Mouse (Mus musculus): ENCODE results near the gene Ccpg1os. TPM values are rescaled to one million over a fixed set of nuclear protein-coding genes. Genes with fewer than 3 reads are reported as not detected.

Ccpg1os gene
- polyA plus RNA-seq, 1 experiment from 2014 or later = 12.6 TPM

DNA sequence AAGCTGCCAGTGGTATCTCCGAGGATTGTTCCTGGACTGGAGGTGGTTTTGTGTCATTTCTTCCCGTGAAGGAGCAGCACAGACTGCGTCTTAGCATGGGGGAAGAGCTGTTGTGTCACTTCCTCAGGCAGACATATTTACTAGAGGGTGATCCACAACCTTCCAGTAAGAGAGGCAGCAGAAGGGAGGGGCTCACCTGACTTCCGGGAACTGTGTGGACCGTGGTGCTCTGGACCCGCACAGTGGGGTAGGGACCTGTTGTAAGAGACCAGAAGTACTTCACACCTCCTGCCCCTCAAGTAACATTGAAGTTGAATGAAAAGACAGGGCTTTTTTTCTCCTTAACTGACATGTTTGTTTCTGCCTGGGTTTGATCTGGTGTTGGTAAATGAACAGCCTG lies 19.9 kb upstream of the Ccpg1os start:
- ATAC-seq (ENCODE audit: insufficient number of reproducible peaks, insufficient read depth, low FRiP score, low TSS enrichment, low read depth) = no peak
- Histone ChIP-seq H3K4me2 (no peak overlapping the region), H3K9ac (replicated peaks) (no peak overlapping the region), H3K36me3 (peaks cover 5% of the 10 kb centered on the region; the same call in 1 of the 2 replicates), H3K4me1 (replicated peaks) (no peaks in the 10 kb centered on the region), H3K4me3 (replicated peaks) (no peak overlapping the region), H3K27ac (no peak overlapping the region), H3K27me3 (no peaks in the 10 kb centered on the region), H3K9me3 (no peaks in the 10 kb centered on the region)
- WGBS = 84% methylated on average over 6 of the region's 6 CpGs

DNA sequence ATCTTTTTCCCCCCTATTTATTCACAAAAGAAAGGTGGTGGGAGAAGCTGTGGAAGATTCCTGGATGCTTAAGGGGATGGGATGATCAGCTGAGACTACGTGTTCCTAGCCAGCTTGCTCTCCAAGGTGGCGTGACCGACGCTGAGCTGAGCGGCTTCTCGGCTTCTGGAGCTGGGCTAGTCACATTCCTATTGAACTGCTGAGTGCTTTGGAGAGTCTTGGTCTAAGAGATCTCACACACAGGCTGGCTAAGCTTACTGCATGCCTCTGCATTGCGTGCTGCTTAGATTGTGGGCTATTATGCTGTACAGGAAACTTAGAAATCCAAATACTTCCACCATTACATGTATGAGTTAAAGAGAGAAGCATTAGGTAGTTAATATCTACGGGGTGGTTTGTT lies 18.9 kb upstream of the Ccpg1os start:
- Histone ChIP-seq H3K36me3 (peaks cover 5% of the 10 kb centered on the region; the same call in 1 of the 2 replicates), H3K4me1 (replicated peaks) (no peaks in the 10 kb centered on the region), H3K27me3 (no peaks in the 10 kb centered on the region), H3K9me3 (no peaks in the 10 kb centered on the region), H3K9ac (replicated peaks) (no peak overlapping the region), H3K4me3 (replicated peaks) (no peak overlapping the region), H3K27ac (no peak overlapping the region), H3K4me2 (no peak overlapping the region)
- ATAC-seq (ENCODE audit: insufficient number of reproducible peaks, insufficient read depth, low FRiP score, low TSS enrichment, low read depth) = no peak
- WGBS = 81% methylated on average over 8 of the region's 8 CpGs

DNA sequence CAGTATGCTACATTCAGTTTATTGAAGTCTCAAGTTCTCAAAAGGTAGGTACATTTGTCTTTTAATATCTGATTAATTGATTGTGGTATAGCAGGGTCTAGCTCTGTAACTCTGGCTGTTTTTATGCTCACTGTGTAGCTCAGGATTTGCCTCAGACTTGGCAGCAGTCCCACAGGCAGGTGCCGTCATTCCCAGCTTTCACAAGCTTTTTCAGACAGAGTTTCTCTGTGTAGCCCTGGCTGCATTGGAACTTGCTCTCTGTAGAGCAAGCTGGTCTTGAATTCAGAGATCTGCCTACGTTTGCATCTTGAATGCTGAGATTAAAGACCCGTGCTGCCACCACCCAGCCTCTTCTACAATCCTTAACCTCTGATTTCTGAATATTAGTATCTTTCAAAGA lies 17.0 kb upstream of the Ccpg1os start:
- no peaks in the 10 kb centered on the region for H3K27me3 ChIP-seq
- ATAC-seq (ENCODE audit: insufficient number of reproducible peaks, insufficient read depth, low FRiP score, low TSS enrichment, low read depth) = no peak
- no peak overlapping the region for H3K27ac ChIP-seq
- no peak overlapping the region for H3K9ac ChIP-seq (replicated peaks)
- WGBS = 75% methylated on average over 3 of the region's 3 CpGs
- H3K4me1 ChIP-seq (replicated peaks) = no peaks in the 10 kb centered on the region
- H3K4me2 ChIP-seq = no peak overlapping the region
- peaks cover 5% of the 10 kb centered on the region; the same call in 1 of the 2 replicates for H3K36me3 ChIP-seq
- no peaks in the 10 kb centered on the region for H3K9me3 ChIP-seq
- H3K4me3 ChIP-seq (replicated peaks) = no peak overlapping the region

DNA sequence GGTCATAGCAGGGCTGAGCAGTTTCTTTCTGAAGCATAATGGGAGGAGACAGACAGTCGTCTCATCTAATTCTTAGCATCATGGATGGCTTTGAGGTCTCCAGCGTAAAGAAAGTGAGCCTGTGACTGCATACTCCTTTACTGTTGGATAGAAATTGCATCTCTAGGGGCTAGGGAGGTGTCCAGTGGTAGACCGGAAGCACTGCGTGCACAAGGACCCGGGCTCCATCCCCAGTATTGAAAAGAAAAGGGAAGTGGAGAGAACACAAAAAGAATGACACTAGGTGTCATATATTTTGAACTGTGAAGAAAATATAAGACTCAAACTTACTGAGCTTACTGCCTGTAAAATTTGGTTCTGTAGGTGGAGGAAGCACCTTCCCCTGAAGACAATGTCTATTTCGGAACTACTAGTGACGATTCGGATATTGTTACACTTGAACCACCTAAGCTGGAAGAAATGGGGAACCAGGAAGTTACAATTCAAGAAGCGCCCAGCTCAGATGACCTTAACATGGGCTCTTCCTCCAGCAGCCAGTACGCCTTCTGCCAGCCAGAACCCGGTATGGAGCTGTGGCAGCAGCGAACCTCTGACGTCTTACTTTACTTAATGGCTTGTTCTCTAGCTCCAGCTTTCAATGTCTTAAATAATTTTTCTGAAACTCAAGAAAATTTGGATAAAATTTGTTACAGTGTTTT lies 16.3 kb upstream of the Ccpg1os start:
- H3K27me3 ChIP-seq = no peaks in the 10 kb centered on the region
- no peak for ATAC-seq (ENCODE audit: insufficient number of reproducible peaks, insufficient read depth, low FRiP score, low TSS enrichment, low read depth)
- H3K4me3 ChIP-seq (replicated peaks) = no peak overlapping the region
- 87% methylated on average over 13 of the region's 13 CpGs for WGBS
- peaks cover 5% of the 10 kb centered on the region; the same call in 1 of the 2 replicates for H3K36me3 ChIP-seq
- H3K4me1 ChIP-seq (replicated peaks) = no peaks in the 10 kb centered on the region
- H3K4me2 ChIP-seq = no peak overlapping the region
- H3K9me3 ChIP-seq = no peaks in the 10 kb centered on the region
- H3K27ac ChIP-seq = no peak overlapping the region
- no peak overlapping the region for H3K9ac ChIP-seq (replicated peaks)

DNA sequence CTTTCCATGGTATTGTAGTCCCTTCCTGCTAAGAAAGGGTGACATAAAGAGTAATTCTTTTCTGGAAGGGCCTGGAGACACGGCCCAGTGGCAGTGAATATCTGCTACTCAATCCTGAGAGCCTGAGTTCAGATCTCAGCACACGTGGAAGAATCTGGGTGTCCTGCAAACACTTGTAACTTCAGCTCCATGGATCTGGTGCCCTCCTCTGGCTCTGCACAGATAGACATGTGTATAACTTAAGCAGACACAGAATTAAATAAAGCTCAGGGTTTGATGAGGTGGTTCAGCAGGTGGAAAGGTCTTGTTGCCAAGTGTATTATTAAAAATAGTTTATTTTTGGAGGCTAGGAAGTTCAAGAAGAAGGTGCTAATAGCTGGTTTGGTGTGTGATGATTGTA lies 15.3 kb upstream of the Ccpg1os start:
- Histone ChIP-seq H3K9me3 (no peaks in the 10 kb centered on the region), H3K4me2 (no peak overlapping the region), H3K36me3 (peaks cover under 1% of the 10 kb centered on the region; the same call in 1 of the 2 replicates), H3K4me3 (replicated peaks) (no peak overlapping the region), H3K27me3 (no peaks in the 10 kb centered on the region), H3K9ac (replicated peaks) (no peak overlapping the region), H3K4me1 (replicated peaks) (no peaks in the 10 kb centered on the region), H3K27ac (no peak overlapping the region)
- ATAC-seq (ENCODE audit: insufficient number of reproducible peaks, insufficient read depth, low FRiP score, low TSS enrichment, low read depth) = no peak
- 78% methylated on average over 2 of the region's 2 CpGs for WGBS

DNA sequence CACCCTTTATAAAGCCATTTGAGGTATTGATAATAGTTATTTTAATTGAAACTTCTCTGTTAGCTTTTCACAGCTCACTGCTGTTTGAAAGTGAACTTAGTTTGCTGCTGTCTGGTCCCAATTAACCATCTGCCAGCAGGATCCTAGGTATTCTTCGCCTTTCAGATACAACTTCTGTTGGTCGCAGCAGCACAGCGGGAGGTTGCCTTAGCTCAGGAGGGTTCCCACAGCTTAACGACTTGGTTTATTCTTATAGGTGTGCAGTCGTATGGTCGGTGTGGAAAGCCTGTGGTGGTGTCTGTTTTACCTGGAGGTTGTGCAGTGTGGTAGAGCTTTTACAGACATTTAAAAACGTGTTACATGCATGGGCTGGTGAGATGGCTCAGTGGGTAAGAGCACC lies 11.6 kb upstream of the Ccpg1os start:
- Histone ChIP-seq H3K4me1 (replicated peaks) (no peaks in the 10 kb centered on the region), H3K9me3 (no peaks in the 10 kb centered on the region), H3K9ac (replicated peaks) (no peak overlapping the region), H3K36me3 (no peaks in the 10 kb centered on the region), H3K27me3 (no peaks in the 10 kb centered on the region), H3K4me3 (replicated peaks) (no peak overlapping the region), H3K4me2 (no peak overlapping the region), H3K27ac (no peak overlapping the region)
- 41% methylated on average over 7 of the region's 7 CpGs for WGBS
- ATAC-seq (ENCODE audit: insufficient number of reproducible peaks, insufficient read depth, low FRiP score, low TSS enrichment, low read depth) = no peak

DNA sequence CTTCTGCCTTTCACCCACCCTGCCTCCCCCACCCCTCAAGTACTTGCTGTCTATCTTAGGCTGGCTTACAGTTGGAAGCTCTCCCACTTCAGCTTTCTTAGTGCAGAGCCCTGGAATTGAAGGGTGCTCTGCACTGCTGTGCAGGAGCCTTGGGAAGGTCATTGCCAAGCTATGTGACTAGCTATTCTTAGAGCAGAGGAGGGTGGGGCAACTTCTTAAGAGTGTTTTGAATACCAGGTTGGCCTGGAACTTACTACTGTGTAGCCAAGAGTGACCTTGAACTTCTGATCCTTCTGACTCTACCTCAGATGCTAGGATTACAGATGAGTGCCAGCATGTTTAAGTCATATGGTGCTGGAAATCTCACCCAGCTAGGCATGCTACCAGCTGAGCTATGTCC lies 11.0 kb upstream of the Ccpg1os start:
- no peak overlapping the region for H3K4me3 ChIP-seq (replicated peaks)
- H3K9me3 ChIP-seq = no peaks in the 10 kb centered on the region
- H3K4me2 ChIP-seq = no peak overlapping the region
- no peaks in the 10 kb centered on the region for H3K4me1 ChIP-seq (replicated peaks)
- H3K9ac ChIP-seq (replicated peaks) = no peak overlapping the region
- no peak for ATAC-seq (ENCODE audit: insufficient number of reproducible peaks, insufficient read depth, low FRiP score, low TSS enrichment, low read depth)
- H3K27me3 ChIP-seq = no peaks in the 10 kb centered on the region
- H3K27ac ChIP-seq = no peak overlapping the region
- no peaks in the 10 kb centered on the region for H3K36me3 ChIP-seq

DNA sequence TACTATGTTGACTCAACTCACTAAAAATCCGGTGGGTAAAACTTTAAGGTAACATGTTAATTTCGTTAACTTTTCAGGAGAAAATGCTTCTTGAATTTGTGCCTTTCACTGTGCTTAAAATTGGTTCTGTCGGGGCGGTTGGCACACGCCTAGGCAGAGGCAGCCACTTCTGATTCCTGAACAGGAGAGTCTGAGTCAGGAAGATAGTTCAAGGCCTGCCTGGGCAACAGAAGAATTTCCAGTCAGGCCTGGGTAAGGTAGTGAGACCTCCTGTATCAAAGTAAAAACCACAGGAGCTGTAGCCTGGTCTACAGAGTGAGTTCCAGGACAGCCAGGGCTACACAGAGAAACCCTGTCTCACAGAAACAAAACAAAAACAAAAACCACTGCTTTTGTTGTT lies 7.4 kb upstream of the Ccpg1os start:
- H3K9me3 ChIP-seq = no peaks in the 10 kb centered on the region
- no peaks in the 10 kb centered on the region for H3K36me3 ChIP-seq
- WGBS = 85% methylated on average over 5 of the region's 5 CpGs
- H3K27me3 ChIP-seq = peaks cover under 1% of the 10 kb centered on the region; the same call in 1 of the 2 replicates
- no peak overlapping the region for H3K9ac ChIP-seq (replicated peaks)
- no peak for ATAC-seq (ENCODE audit: insufficient number of reproducible peaks, insufficient read depth, low FRiP score, low TSS enrichment, low read depth)
- H3K4me2 ChIP-seq = no peak overlapping the region
- H3K4me1 ChIP-seq (replicated peaks) = no peaks in the 10 kb centered on the region
- H3K27ac ChIP-seq = no peak overlapping the region
- no peak overlapping the region for H3K4me3 ChIP-seq (replicated peaks)

DNA sequence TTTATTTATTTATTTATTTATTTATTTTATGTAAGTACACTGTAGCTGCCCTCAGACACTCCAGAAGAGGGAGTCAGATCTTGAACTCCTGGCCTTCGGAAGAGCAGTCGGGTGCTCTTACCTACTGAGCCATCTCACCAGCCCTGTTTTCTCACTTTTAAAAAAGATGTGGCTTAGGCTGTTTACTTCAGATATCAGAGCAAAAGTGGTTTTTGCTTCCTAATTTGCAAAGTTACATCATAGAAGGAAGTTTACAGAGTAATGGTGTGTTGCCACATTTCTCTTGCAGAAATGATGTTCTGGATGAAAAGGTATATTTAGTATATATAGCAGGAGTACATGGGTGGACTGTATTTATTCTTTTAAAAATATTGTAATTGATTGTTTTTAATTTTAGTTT lies 6.2 kb upstream of the Ccpg1os start:
- Histone ChIP-seq H3K27me3 (peaks cover 10% of the 10 kb centered on the region), H3K27ac (no peak overlapping the region), H3K4me1 (replicated peaks) (no peaks in the 10 kb centered on the region), H3K4me3 (replicated peaks) (no peak overlapping the region), H3K9ac (replicated peaks) (no peak overlapping the region), H3K9me3 (no peaks in the 10 kb centered on the region), H3K36me3 (no peaks in the 10 kb centered on the region), H3K4me2 (no peak overlapping the region)
- WGBS = 88% methylated on average over 2 of the region's 2 CpGs
- no peak for ATAC-seq (ENCODE audit: insufficient number of reproducible peaks, insufficient read depth, low FRiP score, low TSS enrichment, low read depth)

DNA sequence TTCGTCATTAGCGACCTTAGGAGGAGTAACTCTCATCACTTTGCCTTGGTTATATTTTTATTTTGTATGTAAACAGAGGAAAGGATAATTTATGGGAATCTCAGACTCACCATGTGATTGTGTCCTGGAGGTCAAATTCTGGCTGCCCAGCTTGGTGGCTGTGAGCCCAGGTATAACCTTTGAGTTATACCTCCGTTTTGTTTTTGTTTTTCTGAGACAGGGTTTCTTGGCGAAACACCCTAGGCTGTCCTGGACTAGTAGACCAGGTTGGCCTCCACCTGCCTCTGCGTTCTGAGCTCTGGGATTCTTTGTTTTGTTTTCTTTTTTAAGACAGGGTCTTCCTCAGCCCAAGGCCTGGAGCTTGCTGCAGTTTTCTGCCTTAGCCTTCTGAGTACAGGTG lies 3.5 kb upstream of the Ccpg1os start:
- ATAC-seq (ENCODE audit: insufficient number of reproducible peaks, insufficient read depth, low FRiP score, low TSS enrichment, low read depth) = no peak
- 81% methylated on average over 5 of the region's 5 CpGs for whole genome bisulfite sequencing
- H3K27ac ChIP-seq = no peak overlapping the region
- H3K9ac ChIP-seq (replicated peaks) = no peak overlapping the region
- peaks cover 16% of the 10 kb centered on the region for H3K27me3 ChIP-seq
- H3K4me1 ChIP-seq (replicated peaks) = peaks cover 9% of the 10 kb centered on the region
- no peak overlapping the region for H3K4me3 ChIP-seq (replicated peaks)
- no peaks in the 10 kb centered on the region for H3K9me3 ChIP-seq
- no peak overlapping the region for H3K4me2 ChIP-seq
- H3K36me3 ChIP-seq = no peaks in the 10 kb centered on the region

DNA sequence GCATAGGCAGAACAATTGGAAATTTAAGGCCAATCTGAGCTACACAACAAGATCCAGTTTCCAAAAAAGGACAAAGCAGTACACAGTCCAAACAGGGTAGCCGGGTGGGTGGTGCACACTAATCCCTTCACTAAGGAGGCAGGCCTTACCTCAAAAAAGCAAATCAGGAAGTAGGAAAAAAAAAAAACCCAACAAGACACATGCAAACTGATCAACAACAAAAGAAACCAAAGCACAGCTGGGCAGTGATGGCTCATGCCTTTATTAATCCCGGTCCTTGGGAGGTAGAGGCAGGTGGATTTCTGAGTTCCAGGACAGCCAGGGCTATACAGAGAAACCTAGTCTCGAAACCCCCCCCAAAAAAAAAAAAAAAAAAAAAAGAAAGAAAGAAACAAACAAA lies 2.5 kb upstream of the Ccpg1os start:
- 74% methylated on average over 3 of the region's 3 CpGs for WGBS
- no peak overlapping the region for H3K27ac ChIP-seq
- no peak for ATAC-seq (ENCODE audit: insufficient number of reproducible peaks, insufficient read depth, low FRiP score, low TSS enrichment, low read depth)
- peaks cover 9% of the 10 kb centered on the region for H3K4me1 ChIP-seq (replicated peaks)
- H3K36me3 ChIP-seq = no peaks in the 10 kb centered on the region
- peaks cover 16% of the 10 kb centered on the region for H3K27me3 ChIP-seq
- H3K9me3 ChIP-seq = no peaks in the 10 kb centered on the region
- no peak overlapping the region for H3K9ac ChIP-seq (replicated peaks)
- no peak overlapping the region for H3K4me3 ChIP-seq (replicated peaks)
- H3K4me2 ChIP-seq = no peak overlapping the region

DNA sequence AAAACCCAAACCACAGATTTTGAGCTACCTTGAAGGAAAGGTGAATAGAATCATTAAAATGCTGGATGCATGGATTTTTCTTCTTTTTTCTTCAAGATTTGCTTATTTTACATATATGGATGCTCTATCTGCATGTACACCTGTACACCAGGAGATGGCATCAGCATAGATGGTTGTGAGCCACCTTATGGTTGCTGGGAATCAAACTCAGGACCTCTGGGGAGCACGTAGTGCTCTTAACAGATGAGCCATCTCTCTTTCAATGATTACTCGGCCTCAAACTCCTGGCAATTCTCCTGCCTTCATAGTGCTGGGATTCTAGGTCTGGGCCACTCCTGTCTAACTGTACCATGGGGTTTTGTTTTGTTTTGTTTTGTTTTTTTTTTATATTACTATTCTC lies 2.1 kb downstream of the Ccpg1os start:
- H3K4me2 ChIP-seq = no peak overlapping the region
- WGBS = 73% methylated on average over 2 of the region's 2 CpGs

More for the DNA sequence above, 2.1 kb downstream of the Ccpg1os start:
- Histone ChIP-seq H3K4me3 (replicated peaks) (no peak overlapping the region), H3K27ac (no peak overlapping the region), H3K9ac (replicated peaks) (no peak overlapping the region), H3K27me3 (peaks cover 16% of the 10 kb centered on the region), H3K36me3 (no peaks in the 10 kb centered on the region), H3K9me3 (no peaks in the 10 kb centered on the region), H3K4me1 (replicated peaks) (peaks cover 9% of the 10 kb centered on the region)
- ATAC-seq (ENCODE audit: insufficient number of reproducible peaks, insufficient read depth, low FRiP score, low TSS enrichment, low read depth) = no peak
